Mouse (Mus musculus): ENCODE data around the gene Cct5. TPM values are rescaled to one million over a fixed set of nuclear protein-coding genes. Genes with fewer than 3 reads are reported as not detected.

The Cct5 gene
- total and polyA plus RNA-seq, 3 experiments = 858 to 1,445 (median 883) TPM

- H3K4me1 ChIP-seq (ENCODE audit: control insufficient read depth in 1 of 2, insufficient read depth in 2 of 2) = 0 out of 4 replicates have a peak, but pooled peaks cover 0 to 2% of the 10 kb centered on the region in 2 experiments
- no peak overlapping the region for H3K27ac ChIP-seq (ENCODE audit: insufficient read depth, low read depth)
- TF ChIP-seq MXI1 (IDR thresholded peaks at IDR 0.05; ENCODE audit: low read depth, low read length) (no peak), ELF1 (IDR thresholded peaks at IDR 0.05; ENCODE audit: low read depth, low read length) (no peak), POLR2A (IDR thresholded peaks at IDR 0.05; ENCODE audit: low read depth, low read length) (no peak), ZNF384 (IDR thresholded peaks at IDR 0.05; ENCODE audit: low read depth, low read length) (no peak), RAD21 (IDR thresholded peaks at IDR 0.05; ENCODE audit: low read depth, low read length) (no peak), USF1 (IDR thresholded peaks at IDR 0.05; ENCODE audit: low read depth, low read length) (no peak), ETS1 (conservative IDR thresholded peaks at IDR 0.05; ENCODE audit: low read depth, low read length) (no peak), CTCF (conservative IDR thresholded peaks at IDR 0.05 in 1 of 2, IDR thresholded peaks at IDR 0.05 in 1 of 2; ENCODE audit: low read depth in 2 of 2, low read length in 2 of 2) (no peak), KAT2A (IDR thresholded peaks at IDR 0.05; ENCODE audit: insufficient replicate concordance, low read length) (no peak), MEF2A (IDR thresholded peaks at IDR 0.05; ENCODE audit: borderline replicate concordance, low read depth, low read length) (no peak), HCFC1 (IDR thresholded peaks at IDR 0.05; ENCODE audit: low read depth, low read length) (no peak), MAX (IDR thresholded peaks at IDR 0.05; ENCODE audit: low read length) (no peak), IRF4 (IDR thresholded peaks at IDR 0.05; ENCODE audit: low read depth, low read length) (no peak), ZKSCAN1 (IDR thresholded peaks at IDR 0.05; ENCODE audit: borderline replicate concordance, low read depth, low read length) (no peak), MAFK (IDR thresholded peaks at IDR 0.05; ENCODE audit: insufficient replicate concordance, low read length) (no peak), PAX5 (IDR thresholded peaks at IDR 0.05; ENCODE audit: low read length) (no peak), POLR2AphosphoS2 (IDR thresholded peaks at IDR 0.05; ENCODE audit: low read depth, low read length) (no peak), SMC3 (IDR thresholded peaks at IDR 0.05; ENCODE audit: low read depth, low read length) (no peak), SIN3A (IDR thresholded peaks at IDR 0.05; ENCODE audit: low read length) (no peak), TBP (conservative IDR thresholded peaks at IDR 0.05; ENCODE audit: low read depth, low read length) (no peak)
- dilution Hi-C loops (cut with MboI; ENCODE audit: extremely low pct_ligation_motif_present, extremely low pct_unique_long_range_greater_than_20kb, low sequenced_read_pairs) = no loop called here
- H3K36me3 ChIP-seq (replicated peaks in 1 of 2; ENCODE audit: control insufficient read depth in 1 of 2, insufficient read depth in 1 of 2, low read length in 1 of 2) = no peaks in the 10 kb centered on the region
- in situ Hi-C loops (cut with MboI; ENCODE audit: low pct_ligation_motif_present, low pct_unique_long_range_greater_than_20kb, low sequenced_read_pairs) = no loop called here
- no peaks in the 10 kb centered on the region for H3K27me3 ChIP-seq (replicated peaks)
- H3K4me3 ChIP-seq (replicated peaks in 1 of 3; ENCODE audit: low read depth in 2 of 3, low read length in 2 of 3, poor library complexity in 1 of 3) = no peak overlapping the region
- no peak overlapping the region for H3K9ac ChIP-seq (ENCODE audit: insufficient read depth, low read depth)
- no peaks in the 10 kb centered on the region for H3K79me2 ChIP-seq (replicated peaks; ENCODE audit: control insufficient read depth, extremely low read depth, insufficient read depth, poor library complexity, severe bottlenecking)
- H3K4me2 ChIP-seq (ENCODE audit: insufficient read depth, low read depth, poor library complexity, severe bottlenecking) = no peak overlapping the region
- no peaks in the 10 kb centered on the region for H3K9me3 ChIP-seq (replicated peaks; ENCODE audit: low read length)
- DNase-seq (ENCODE audit: extremely low read depth) = no peak
Measured at GRCm38 (mm10) chr15:31650821-31651220, 49.2 kb upstream of the Cct5 start.

GRCm38 (mm10) chr15:31649691-31650090 lies 48.1 kb upstream of the Cct5 start:
- Histone ChIP-seq H3K4me2 (ENCODE audit: insufficient read depth, low read depth, poor library complexity, severe bottlenecking) (no peak overlapping the region), H3K4me3 (replicated peaks in 1 of 3; ENCODE audit: low read depth in 2 of 3, low read length in 2 of 3, poor library complexity in 1 of 3) (no peak overlapping the region), H3K27ac (ENCODE audit: insufficient read depth, low read depth) (no peak overlapping the region), H3K79me2 (replicated peaks; ENCODE audit: control insufficient read depth, extremely low read depth, insufficient read depth, poor library complexity, severe bottlenecking) (no peaks in the 10 kb centered on the region), H3K9me3 (replicated peaks; ENCODE audit: low read length) (no peaks in the 10 kb centered on the region), H3K4me1 (ENCODE audit: control insufficient read depth in 1 of 2, insufficient read depth in 2 of 2) (peaks cover 1 to 5% of the 10 kb centered on the region in 2 experiments; a peak in 3 of 4 replicates), H3K27me3 (replicated peaks) (no peaks in the 10 kb centered on the region), H3K36me3 (replicated peaks in 1 of 2; ENCODE audit: control insufficient read depth in 1 of 2, insufficient read depth in 1 of 2, low read length in 1 of 2) (no peaks in the 10 kb centered on the region), H3K9ac (ENCODE audit: insufficient read depth, low read depth) (no peak overlapping the region)
- dilution Hi-C loops (cut with MboI; ENCODE audit: extremely low pct_ligation_motif_present, extremely low pct_unique_long_range_greater_than_20kb, low sequenced_read_pairs) (no loop called here), in situ Hi-C loops (cut with MboI; ENCODE audit: low pct_ligation_motif_present, low pct_unique_long_range_greater_than_20kb, low sequenced_read_pairs) (no loop called here)
- TF ChIP-seq BHLHE40 (IDR thresholded peaks at IDR 0.05; ENCODE audit: low read depth, low read length) (0 out of 2 replicates have a peak, but pooled peaks have one; percentile 13), MAFK (IDR thresholded peaks at IDR 0.05; ENCODE audit: insufficient replicate concordance, low read length) (no peak), ZNF384 (IDR thresholded peaks at IDR 0.05; ENCODE audit: low read depth, low read length) (no peak)
- no peak for DNase-seq (ENCODE audit: extremely low read depth)

Measured in CH12.LX (cell line).